Mouse (Mus musculus) heart, embryonic 13.5 days (tissue): Measurements from ENCODE around the gene Svs1. TPM values are rescaled to one million over a fixed set of nuclear protein-coding genes. Genes with fewer than 3 reads are reported as not detected.

Experiments used
- ATAC-seq: fragments of 200-750 bp; cut with Nextera tagmentation; 2 replicates; pipeline ENCODE4 v1.8.0; 2017; ENCODE audit warnings: moderate TSS enrichment; ENCODE audit not compliant: insufficient number of reproducible peaks, low FRiP score, low TSS enrichment; ENCODE audit errors: extremely low read depth
- H3K27ac ChIP-seq: fragments of 300-500 bp; sonication (generic); replicated peaks from 2 replicates; pipeline ENCODE4 v1.5.1; 2015; ENCODE audit warnings: moderate library complexity, mild to moderate bottlenecking, inconsistent platforms
- H3K27me3 ChIP-seq: fragments of 300-500 bp; sonication (generic); replicated peaks from 2 replicates; pipeline ENCODE4 v1.6.1; 2015; ENCODE audit warnings: mild to moderate bottlenecking, inconsistent platforms
- H3K36me3 ChIP-seq: fragments of 300-500 bp; sonication (generic); 2 replicates; pipeline ENCODE4 v1.6.1; 2015; ENCODE audit warnings: mild to moderate bottlenecking, inconsistent platforms
- H3K4me1 ChIP-seq: fragments of 300-500 bp; sonication (generic); 2 replicates; pipeline ENCODE4 v1.6.1; 2015; ENCODE audit warnings: inconsistent platforms
- H3K4me2 ChIP-seq: fragments of 300-500 bp; sonication (generic); 2 replicates; pipeline ENCODE4 v1.6.1; 2015; ENCODE audit warnings: inconsistent platforms, mild to moderate bottlenecking, moderate library complexity
- H3K4me3 ChIP-seq: fragments of 300-500 bp; sonication (generic); 2 replicates; pipeline ENCODE4 v1.5.1; 2015; ENCODE audit warnings: moderate library complexity, mild to moderate bottlenecking, inconsistent platforms
- H3K9ac ChIP-seq: fragments of 300-500 bp; sonication (generic); 2 replicates; pipeline ENCODE4 v1.6.1; 2015; ENCODE audit warnings: inconsistent platforms, mild to moderate bottlenecking, moderate library complexity
- H3K9me3 ChIP-seq: fragments of 300-500 bp; sonication (generic); 2 replicates; pipeline ENCODE4 v1.6.1; 2016; ENCODE audit warnings: inconsistent platforms
- WGBS: fragments of 180-500 bp; shearing (Covaris S2); methylation state at CpG from one replicate; pipeline ENCODE4 v1.1.7; 2015; ENCODE audit warnings: mixed read lengths; 5-methylcytosine and 5-hydroxymethylcytosine counted together
- polyA plus RNA-seq: library from polyadenylated mRNA; unstranded; fragments of >200 nt; fragmentation: Nextera tagmentation; extraction: Ambion mirVana; gene quantifications from 2 replicates; pipeline ENCODE4 v1.2.1, GENCODE M21; 2015

Gene Svs1
- polyA plus RNA-seq, 1 experiment from 2014 or later = not detected

DNA sequence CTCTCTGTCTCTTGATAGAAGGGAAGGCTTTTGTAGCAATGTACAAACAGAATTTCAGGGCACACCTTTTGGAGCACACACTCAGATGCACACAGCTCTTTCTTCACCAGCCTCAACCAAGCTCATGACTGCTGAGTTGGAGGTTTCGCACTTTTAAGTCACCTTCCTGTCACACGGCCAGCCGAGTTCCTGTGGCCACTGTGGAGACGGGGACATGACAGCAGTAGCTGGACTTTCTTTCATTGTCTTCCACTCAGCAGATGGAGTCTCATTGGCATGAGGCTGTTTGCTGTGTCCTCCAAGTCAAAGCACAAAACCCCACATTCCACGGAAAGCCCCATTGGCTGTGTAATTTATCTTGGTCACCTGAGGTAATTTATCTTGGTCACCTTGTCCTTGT is 24.5 kb downstream of the Svs1 start:
- Histone ChIP-seq H3K9me3 (0 out of 2 replicates have a peak, but pooled peaks cover 4% of the 10 kb centered on the region), H3K4me2 (no peak overlapping the region), H3K4me3 (no peak overlapping the region), H3K9ac (no peak overlapping the region), H3K27ac (no peak overlapping the region), H3K27me3 (no peaks in the 10 kb centered on the region), H3K4me1 (peaks cover 8% of the 10 kb centered on the region), H3K36me3 (no peaks in the 10 kb centered on the region)
- 72% methylated on average over 5 of the region's 5 CpGs for WGBS
- no peak for ATAC-seq

DNA sequence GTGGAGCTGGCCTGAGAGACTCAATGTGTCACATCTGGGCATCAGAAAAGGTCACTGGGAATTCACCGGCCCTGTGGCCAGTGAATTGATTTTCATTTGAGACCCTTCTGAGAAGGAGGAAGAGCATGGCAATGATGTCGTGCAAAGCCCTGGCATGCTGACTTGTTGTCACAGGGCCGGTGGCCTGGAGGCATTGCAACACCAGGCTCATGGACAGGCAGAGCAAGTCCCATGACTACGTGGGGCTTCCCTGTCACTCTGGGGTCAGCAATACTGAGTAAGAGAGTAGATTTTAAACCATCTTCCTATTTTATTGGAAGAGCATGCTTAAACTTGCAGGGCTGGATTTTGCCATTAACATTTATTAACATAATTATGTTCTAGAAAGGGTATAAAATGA is 26.4 kb downstream of the Svs1 start:
- no peaks in the 10 kb centered on the region for H3K36me3 ChIP-seq
- no peak overlapping the region for H3K27ac ChIP-seq
- H3K4me3 ChIP-seq = no peak overlapping the region
- 69% methylated on average over 4 of the region's 4 CpGs for WGBS
- 0 out of 2 replicates have a peak, but pooled peaks cover 4% of the 10 kb centered on the region for H3K9me3 ChIP-seq
- no peak for ATAC-seq
- no peak overlapping the region for H3K9ac ChIP-seq
- no peak overlapping the region for H3K4me2 ChIP-seq
- H3K4me1 ChIP-seq = peaks cover 8% of the 10 kb centered on the region
- no peaks in the 10 kb centered on the region for H3K27me3 ChIP-seq

DNA sequence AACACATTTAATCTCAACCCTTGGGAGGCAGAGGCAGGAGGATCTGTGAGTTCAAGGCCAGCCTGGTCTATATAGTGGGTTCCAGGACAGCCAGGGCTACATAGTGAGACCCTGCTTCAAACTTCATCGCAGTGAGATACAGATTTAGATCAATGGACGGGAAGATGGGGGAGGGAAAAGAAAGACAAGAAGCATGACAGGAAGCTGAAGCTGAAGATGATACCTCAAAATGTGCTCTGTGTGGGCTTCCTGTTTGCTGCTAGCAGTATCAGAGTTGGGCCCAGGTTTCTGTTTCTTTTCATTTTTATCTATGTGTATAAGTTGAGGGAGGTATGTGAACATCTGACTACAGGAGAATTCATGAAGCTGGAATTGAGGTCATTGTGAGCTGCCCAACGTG is 26.8 kb downstream of the Svs1 start:
- Histone ChIP-seq H3K27ac (no peak overlapping the region), H3K27me3 (no peaks in the 10 kb centered on the region), H3K9me3 (0 out of 2 replicates have a peak, but pooled peaks cover 4% of the 10 kb centered on the region), H3K4me3 (no peak overlapping the region), H3K9ac (no peak overlapping the region), H3K36me3 (no peaks in the 10 kb centered on the region), H3K4me2 (no peak overlapping the region), H3K4me1 (peaks cover 4% of the 10 kb centered on the region)
- WGBS = 68% methylated on average over 3 of the region's 3 CpGs
- no peak for ATAC-seq

GRCm38 (mm10) chr6:49017150-49017549 is 30.5 kb downstream of the Svs1 start:
- H3K36me3 ChIP-seq = no peaks in the 10 kb centered on the region
- ATAC-seq = no peak
- no peaks in the 10 kb centered on the region for H3K9me3 ChIP-seq
- H3K4me3 ChIP-seq = no peak overlapping the region
- 40% methylated on average over 12 of the region's 12 CpGs for WGBS
- no peaks in the 10 kb centered on the region for H3K4me1 ChIP-seq
- no peaks in the 10 kb centered on the region for H3K27me3 ChIP-seq
- no peak overlapping the region for H3K9ac ChIP-seq
- no peak overlapping the region for H3K27ac ChIP-seq
- no peak overlapping the region for H3K4me2 ChIP-seq

- H3K4me3 ChIP-seq = no peak overlapping the region
- WGBS = 90% methylated on average over 1 of the region's 1 CpGs
Observed at GRCm38 (mm10) chr6:49019341-49019740, 32.7 kb downstream of the Svs1 start.

DNA sequence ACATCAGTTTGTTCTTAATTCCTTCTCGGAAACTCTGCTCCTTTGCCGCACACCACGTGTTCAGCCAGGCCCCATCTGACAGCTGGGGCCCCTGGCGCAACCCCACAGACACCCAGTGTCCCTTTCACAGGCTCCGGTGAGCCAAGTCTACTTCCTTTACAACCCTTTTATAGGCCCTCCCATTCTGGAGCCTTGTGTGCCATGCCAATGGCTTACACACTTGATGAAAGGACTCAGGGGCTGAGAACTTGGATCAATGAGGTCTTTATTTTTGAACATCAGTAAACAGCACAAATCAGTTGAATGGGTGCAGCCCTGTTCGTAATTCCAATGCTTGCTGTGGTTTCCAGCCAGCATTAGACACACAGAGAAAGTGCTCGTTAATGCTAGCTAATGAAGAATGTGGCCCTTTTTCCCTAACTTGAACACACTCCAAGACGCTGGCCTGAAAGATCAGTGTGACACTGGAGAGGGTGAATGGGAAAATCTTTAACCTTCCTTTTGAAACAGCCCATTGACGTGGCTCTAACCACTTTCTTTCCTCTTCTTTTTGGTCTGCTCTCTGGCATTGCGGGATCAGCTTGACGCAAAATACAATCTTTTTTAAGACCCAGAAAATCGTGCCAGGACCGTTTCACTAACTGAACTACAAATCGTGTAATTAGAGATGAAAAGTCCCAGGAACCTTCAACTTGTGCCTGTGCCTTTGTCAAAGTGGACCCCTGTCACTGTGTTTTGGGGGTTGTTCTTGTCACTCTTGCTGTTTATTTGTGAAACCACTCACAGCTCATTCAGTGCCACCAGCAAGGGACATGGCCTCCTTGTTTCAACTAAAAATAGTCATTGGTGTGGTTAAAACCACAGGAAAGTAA is 34.7 kb downstream of the Svs1 start:
- Histone ChIP-seq H3K27ac (no peak overlapping the region), H3K4me2 (no peak overlapping the region), H3K9me3 (no peaks in the 10 kb centered on the region), H3K36me3 (no peaks in the 10 kb centered on the region), H3K4me1 (no peaks in the 10 kb centered on the region), H3K4me3 (no peak overlapping the region), H3K27me3 (no peaks in the 10 kb centered on the region), H3K9ac (no peak overlapping the region)
- 76% methylated on average over 14 of the region's 14 CpGs for WGBS
- ATAC-seq = no peak

More at GRCm38 (mm10) chr6:49019341-49019740, 32.7 kb downstream of the Svs1 start:
- no peak overlapping the region for H3K9ac ChIP-seq
- H3K4me1 ChIP-seq = no peaks in the 10 kb centered on the region
- no peak overlapping the region for H3K4me2 ChIP-seq
- no peaks in the 10 kb centered on the region for H3K9me3 ChIP-seq
- no peaks in the 10 kb centered on the region for H3K27me3 ChIP-seq
- no peaks in the 10 kb centered on the region for H3K36me3 ChIP-seq
- no peak for ATAC-seq
- no peak overlapping the region for H3K27ac ChIP-seq

GRCm38 (mm10) chr6:49022384-49022783 is 35.7 kb downstream of the Svs1 start:
- H3K4me2 ChIP-seq = no peak overlapping the region
- no peak overlapping the region for H3K9ac ChIP-seq
- 82% methylated on average over 2 of the region's 2 CpGs for WGBS
- no peak overlapping the region for H3K27ac ChIP-seq
- H3K27me3 ChIP-seq = no peaks in the 10 kb centered on the region
- no peak for ATAC-seq
- H3K4me1 ChIP-seq = no peaks in the 10 kb centered on the region
- no peaks in the 10 kb centered on the region for H3K9me3 ChIP-seq
- no peak overlapping the region for H3K4me3 ChIP-seq
- no peaks in the 10 kb centered on the region for H3K36me3 ChIP-seq

GRCm38 (mm10) chr6:49023315-49023714 is 36.7 kb downstream of the Svs1 start:
- 75% methylated on average over 10 of the region's 10 CpGs for WGBS
- H3K27ac ChIP-seq = no peak overlapping the region
- no peaks in the 10 kb centered on the region for H3K36me3 ChIP-seq
- ATAC-seq = no peak
- no peak overlapping the region for H3K4me3 ChIP-seq
- no peaks in the 10 kb centered on the region for H3K9me3 ChIP-seq
- H3K27me3 ChIP-seq = no peaks in the 10 kb centered on the region
- H3K9ac ChIP-seq = no peak overlapping the region
- no peak overlapping the region for H3K4me2 ChIP-seq
- H3K4me1 ChIP-seq = no peaks in the 10 kb centered on the region

DNA sequence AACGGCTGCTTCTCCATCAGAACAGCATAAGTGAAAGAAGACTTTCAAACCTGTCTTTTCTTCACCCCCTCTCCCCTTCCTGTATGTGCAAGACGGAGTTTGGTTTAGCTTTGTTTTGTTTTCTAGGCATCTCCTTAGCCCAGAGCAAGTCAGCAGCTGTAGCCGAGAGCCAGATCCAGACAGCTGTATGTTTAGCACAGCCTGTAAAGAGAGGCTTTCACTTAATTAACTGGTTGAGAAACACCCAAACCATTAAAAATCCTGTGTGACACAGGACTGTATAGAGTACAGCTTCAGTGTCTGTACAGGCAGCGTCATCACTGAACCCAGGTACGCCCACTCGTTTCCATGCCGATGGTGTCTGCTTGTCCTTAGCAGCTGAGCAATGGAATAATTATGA is 38.6 kb downstream of the Svs1 start:
- Histone ChIP-seq H3K9me3 (no peaks in the 10 kb centered on the region), H3K4me1 (no peaks in the 10 kb centered on the region), H3K36me3 (no peaks in the 10 kb centered on the region), H3K4me3 (no peak overlapping the region), H3K27me3 (no peaks in the 10 kb centered on the region), H3K4me2 (no peak overlapping the region), H3K9ac (no peak overlapping the region), H3K27ac (no peak overlapping the region)
- no peak for ATAC-seq
- WGBS = 80% methylated on average over 7 of the region's 7 CpGs

DNA sequence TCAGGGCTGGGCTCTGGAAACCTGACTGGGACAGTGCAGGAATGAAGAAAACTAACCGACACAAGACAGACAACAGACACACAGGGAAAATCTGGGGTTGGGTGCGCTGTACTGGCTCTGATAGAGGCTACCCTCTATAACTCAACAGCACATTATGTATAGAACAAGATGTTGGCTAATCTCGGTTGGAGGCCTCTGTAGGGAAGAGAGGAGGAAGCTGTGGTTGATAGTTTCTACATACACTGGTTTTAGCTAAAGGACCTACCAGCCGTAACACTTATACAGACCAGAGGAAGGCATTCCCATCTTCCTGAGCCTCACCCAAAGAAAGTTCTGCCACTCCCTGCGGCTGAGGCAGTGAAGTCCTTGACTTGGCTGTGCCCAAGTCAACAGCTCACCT is 39.8 kb downstream of the Svs1 start:
- H3K27ac ChIP-seq = no peak overlapping the region
- no peak overlapping the region for H3K4me2 ChIP-seq
- no peaks in the 10 kb centered on the region for H3K36me3 ChIP-seq
- ATAC-seq = no peak
- H3K9me3 ChIP-seq = no peaks in the 10 kb centered on the region
- H3K4me1 ChIP-seq = no peaks in the 10 kb centered on the region
- no peaks in the 10 kb centered on the region for H3K27me3 ChIP-seq
- no peak overlapping the region for H3K4me3 ChIP-seq
- WGBS = 72% methylated on average over 5 of the region's 5 CpGs
- H3K9ac ChIP-seq = no peak overlapping the region

DNA sequence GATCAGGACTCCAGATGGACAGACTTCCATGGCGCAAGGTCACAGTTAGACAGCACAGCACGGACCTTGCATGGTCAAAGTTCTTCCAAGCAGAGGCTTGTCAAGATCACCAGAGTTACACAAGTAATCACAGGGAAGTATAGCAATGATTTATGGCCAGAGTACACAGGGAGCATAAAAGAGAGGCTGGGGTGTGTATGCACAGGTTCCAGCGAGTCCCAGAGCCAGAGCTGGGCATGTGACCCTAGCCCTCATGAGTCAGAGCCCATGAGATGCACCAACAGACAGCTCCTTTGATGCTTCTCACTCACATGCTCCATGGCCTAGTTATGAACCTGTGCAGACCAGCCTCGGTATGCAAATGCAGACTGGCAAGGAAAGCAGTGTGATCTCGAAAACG is 41.4 kb downstream of the Svs1 start:
- Histone ChIP-seq H3K4me2 (no peak overlapping the region), H3K9ac (no peak overlapping the region), H3K27ac (no peak overlapping the region), H3K4me1 (no peaks in the 10 kb centered on the region), H3K27me3 (no peaks in the 10 kb centered on the region), H3K36me3 (no peaks in the 10 kb centered on the region), H3K9me3 (no peaks in the 10 kb centered on the region), H3K4me3 (no peak overlapping the region)
- WGBS = 83% methylated on average over 6 of the region's 6 CpGs
- ATAC-seq = no peak

DNA sequence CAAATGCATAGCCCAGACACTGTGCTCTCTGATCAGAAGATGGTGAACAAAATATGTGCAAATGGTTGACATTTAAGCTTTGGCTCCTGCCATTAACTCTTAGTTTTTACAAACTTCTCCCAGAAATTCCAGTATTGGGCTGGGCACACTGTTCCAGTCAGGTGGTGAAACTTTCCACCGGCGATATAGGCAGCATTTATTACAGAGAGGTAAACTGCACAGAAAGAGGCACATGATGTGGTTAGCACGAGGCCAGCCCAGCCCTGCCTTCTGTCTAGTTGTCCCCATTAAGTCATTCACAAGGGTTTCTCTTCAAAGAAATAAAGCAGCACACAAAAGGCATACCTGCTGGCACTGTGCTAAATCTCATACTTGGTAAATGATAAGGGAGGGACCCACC is 42.0 kb downstream of the Svs1 start:
- Histone ChIP-seq H3K4me1 (no peaks in the 10 kb centered on the region), H3K27me3 (no peaks in the 10 kb centered on the region), H3K9me3 (no peaks in the 10 kb centered on the region), H3K36me3 (no peaks in the 10 kb centered on the region), H3K9ac (no peak overlapping the region), H3K27ac (no peak overlapping the region), H3K4me2 (no peak overlapping the region), H3K4me3 (no peak overlapping the region)
- no peak for ATAC-seq
- 69% methylated on average over 3 of the region's 3 CpGs for WGBS
